Mouse (Mus musculus) left cerebral cortex, postnatal 14 days (tissue): Measurements from ENCODE around the gene Slc25a27. TPM values are rescaled to one million over a fixed set of nuclear protein-coding genes. Genes with fewer than 3 reads are reported as not detected.

ENCODE experiments used
- DNase-seq, 2 experiments: peaks; one replicate each; pipeline ENCODE4 v3.0.0; 2021 to 2022; ENCODE audit warnings: low spot score in 2 of 2, mixed read lengths in 1 of 2
- intact Hi-C: fragments of 180-260 bp; cut with DNase I; formaldehyde crosslinking; loops from one replicate; pipeline ENCODE4 v1.15.1; 2025
- long read RNA-seq, 2 experiments: library from polyadenylated mRNA; stranded (forward); transcript quantifications; one replicate each; pipeline ENCODE4 v2.0.0; 2021
- total RNA-seq, 2 experiments: library from RNA; stranded (reverse); gene quantifications; 2 replicates each; pipeline ENCODE4 v1.2.3; 2021

Slc25a27 gene
- total RNA-seq = 10 to 100 TPM; 40.2 to 42.5 TPM
- long read RNA-seq, experiment 1, transcript Slc25a27-201 (9 exons, 2,895 nt) = major isoform, 18 of 37 reads
- long read RNA-seq, experiment 1, partial matches to known transcripts = 10 of 37 reads
- long read RNA-seq, experiment 1, other reads (novel, unspliced or antisense) = 9 of 37 reads
- long read RNA-seq, experiment 2, transcript Slc25a27-201 (9 exons, 2,895 nt) = major isoform, 12 of 29 reads
- long read RNA-seq, experiment 2, partial matches to known transcripts = 7 of 29 reads
- long read RNA-seq, experiment 2, other reads (novel, unspliced or antisense) = 9 of 29 reads

- intact Hi-C loops = no loop called here
- DNase-seq = peak; percentile 86 to 88
Observed at GRCm38 (mm10) chr17:43666576-43667289, at the start of gene Slc25a27. Gene Slc25a27, minus strand, starts transcription at chr17:43667214.

GRCm38 (mm10) chr17:43716601-43717000 is 49.6 kb upstream of the Slc25a27 start:
- intact Hi-C loops = no loop called here

GRCm38 (mm10) chr17:43714191-43714590 is 47.2 kb upstream of the Slc25a27 start:
- no peak for DNase-seq
- intact Hi-C loops = loop anchor here (5.0 kb wide), 1 partner anchor 33 kb away; no protein-coding TSS in a partner anchor

More at GRCm38 (mm10) chr17:43716601-43717000, 49.6 kb upstream of the Slc25a27 start:
- no peak for DNase-seq

GRCm38 (mm10) chr17:43711557-43712352 is 44.7 kb upstream of the Slc25a27 start:
- no peak for DNase-seq
- intact Hi-C loops = loop anchor here (5.0 kb wide), 1 partner anchor 36 kb away; no protein-coding TSS in a partner anchor

GRCm38 (mm10) chr17:43707254-43707653 is 40.2 kb upstream of the Slc25a27 start:
- DNase-seq = no peak
- intact Hi-C loops = loop anchor here (10.0 kb wide), 1 partner anchor 328 kb away; no protein-coding TSS in a partner anchor

GRCm38 (mm10) chr17:43706749-43707148 is 39.7 kb upstream of the Slc25a27 start:
- intact Hi-C loops = loop anchor here (10.0 kb wide), 1 partner anchor 328 kb away; no protein-coding TSS in a partner anchor
- DNase-seq = no peak

- intact Hi-C loops = loop anchor here (5.0 to 10.0 kb wide), 2 partner anchors 98 to 330 kb away; partner anchors contain the start of gene Rcan2
- DNase-seq = no peak
Observed at GRCm38 (mm10) chr17:43704216-43704930, 37.4 kb upstream of the Slc25a27 start.

- DNase-seq = peak; percentile 73 to 78
- intact Hi-C loops = loop anchor here (2.0 to 10.0 kb wide), 3 partner anchors 101 to 430 kb away; partner anchors contain the start of gene Rcan2
Observed at GRCm38 (mm10) chr17:43701060-43701459, 34.0 kb upstream of the Slc25a27 start.

- intact Hi-C loops = loop anchor here (1.0 kb wide), 1 partner anchor 169 kb away; no protein-coding TSS in a partner anchor
- peak; percentile 75 to 90 for DNase-seq
Observed at GRCm38 (mm10) chr17:43698997-43699649, 32.1 kb upstream of the Slc25a27 start.

- intact Hi-C loops = no loop called here
- DNase-seq = no peak
Observed at GRCm38 (mm10) chr17:43689591-43689990, 22.6 kb upstream of the Slc25a27 start.

- DNase-seq = no peak
- intact Hi-C loops = no loop called here
Observed at GRCm38 (mm10) chr17:43684638-43685037, 17.6 kb upstream of the Slc25a27 start.

- intact Hi-C loops = no loop called here
- no peak for DNase-seq
Observed at GRCm38 (mm10) chr17:43684086-43684485, 17.1 kb upstream of the Slc25a27 start.

GRCm38 (mm10) chr17:43677317-43677716 is 10.3 kb upstream of the Slc25a27 start:
- no peak for DNase-seq
- intact Hi-C loops = no loop called here

- no peak for DNase-seq
- intact Hi-C loops = no loop called here
Observed at GRCm38 (mm10) chr17:43676241-43676640, 9.2 kb upstream of the Slc25a27 start.

GRCm38 (mm10) chr17:43675228-43675627 is 8.2 kb upstream of the Slc25a27 start:
- intact Hi-C loops = no loop called here
- DNase-seq = no peak

GRCm38 (mm10) chr17:43671907-43672306 is 4.9 kb upstream of the Slc25a27 start:
- no peak for DNase-seq
- intact Hi-C loops = no loop called here

- no peak for DNase-seq
Observed at GRCm38 (mm10) chr17:43669145-43669695, 2.2 kb upstream of the Slc25a27 start.

GRCm38 (mm10) chr17:43667290-43667843 is 353 bp upstream of the Slc25a27 start, which contains the start of gene Cyp39a1:
Gene Cyp39a1, plus strand, starts transcription at chr17:43667425.
- intact Hi-C loops = no loop called here
- no peak for DNase-seq

More at GRCm38 (mm10) chr17:43669145-43669695, 2.2 kb upstream of the Slc25a27 start:
- intact Hi-C loops = no loop called here
